Mouse (Mus musculus): Measurements from ENCODE around the gene Dcaf6. TPM values are rescaled to one million over a fixed set of nuclear protein-coding genes. Genes with fewer than 3 reads are reported as not detected.

Gene Dcaf6
- polyA plus RNA-seq, 1 experiment = 27.1 TPM

DNA sequence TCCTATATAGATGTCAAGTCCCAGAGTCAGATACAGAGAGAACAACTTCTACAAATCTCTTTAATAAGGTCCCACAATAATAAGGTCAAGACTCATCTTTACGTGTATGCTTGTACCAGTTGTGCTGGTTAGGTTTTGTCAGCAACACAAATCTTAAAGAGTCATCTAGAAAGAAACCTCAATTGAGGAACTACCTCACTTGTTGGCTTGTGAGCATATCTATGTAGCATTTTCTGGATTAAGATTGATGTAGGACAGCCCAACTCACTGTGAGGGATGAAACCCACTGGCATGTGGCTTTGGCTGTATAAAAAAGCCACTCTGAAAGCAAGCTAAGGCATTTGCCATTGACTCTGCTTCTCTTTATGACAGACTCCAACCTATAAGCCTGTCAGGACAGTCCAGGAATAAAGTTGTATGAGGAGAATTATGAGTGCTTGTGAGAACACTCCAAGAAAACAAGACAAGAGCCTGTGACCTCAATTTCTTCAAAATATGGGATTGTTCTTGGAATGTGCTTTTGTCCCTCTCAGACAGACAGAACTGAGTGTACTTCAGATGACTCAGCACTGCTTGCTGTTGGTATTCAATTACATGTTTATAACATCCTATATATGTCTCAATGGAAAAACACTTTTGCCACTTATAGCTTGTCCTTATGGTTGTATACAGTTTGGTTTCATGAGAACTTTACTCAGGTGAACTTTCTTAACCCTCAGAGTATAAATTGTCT is 21.8 kb downstream of the Dcaf6 start:
- TF ChIP-seq POLR2A (IDR thresholded peaks at IDR 0.05; ENCODE audit: borderline replicate concordance, low read depth, low read length) = no peak
- no peak for TF ChIP-seq CTCF (IDR thresholded peaks at IDR 0.05; ENCODE audit: low read depth, low read length)
- Histone ChIP-seq H3K27ac (ENCODE audit: insufficient read depth, low read depth, low read length) (no peak overlapping the region), H3K4me3 (ENCODE audit: insufficient read depth, low read length) (no peak overlapping the region), H3K4me1 (ENCODE audit: control insufficient read depth, insufficient read depth, low read length) (peaks cover 13% of the 10 kb centered on the region)

DNA sequence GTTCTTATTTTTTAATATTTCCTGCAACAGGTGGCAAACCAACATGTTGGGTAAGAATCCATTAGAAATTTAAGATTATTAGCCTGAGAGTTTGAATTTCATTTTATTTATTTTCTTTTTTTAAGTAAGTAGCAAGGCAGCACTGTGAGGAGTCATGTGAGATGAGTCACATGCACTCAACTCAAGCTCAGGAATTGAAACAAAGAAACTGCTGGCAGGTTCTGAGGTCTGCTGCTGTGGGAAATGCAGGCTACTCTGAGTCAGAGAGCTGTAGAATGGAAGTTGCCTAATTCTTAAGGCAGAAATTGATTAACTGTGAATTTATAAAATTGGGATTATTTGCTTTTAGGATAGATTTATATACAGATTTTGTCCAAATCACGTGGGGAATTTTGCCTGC is 27.4 kb downstream of the Dcaf6 start:
- no peak overlapping the region for H3K4me3 ChIP-seq (ENCODE audit: insufficient read depth, low read length)
- no peak for TF ChIP-seq CTCF (IDR thresholded peaks at IDR 0.05; ENCODE audit: low read depth, low read length)
- no peak for TF ChIP-seq POLR2A (IDR thresholded peaks at IDR 0.05; ENCODE audit: borderline replicate concordance, low read depth, low read length)
- peaks cover 15% of the 10 kb centered on the region for H3K4me1 ChIP-seq (ENCODE audit: control insufficient read depth, insufficient read depth, low read length)
- peak overlapping the region; percentile 74 for H3K27ac ChIP-seq (ENCODE audit: insufficient read depth, low read depth, low read length)

DNA sequence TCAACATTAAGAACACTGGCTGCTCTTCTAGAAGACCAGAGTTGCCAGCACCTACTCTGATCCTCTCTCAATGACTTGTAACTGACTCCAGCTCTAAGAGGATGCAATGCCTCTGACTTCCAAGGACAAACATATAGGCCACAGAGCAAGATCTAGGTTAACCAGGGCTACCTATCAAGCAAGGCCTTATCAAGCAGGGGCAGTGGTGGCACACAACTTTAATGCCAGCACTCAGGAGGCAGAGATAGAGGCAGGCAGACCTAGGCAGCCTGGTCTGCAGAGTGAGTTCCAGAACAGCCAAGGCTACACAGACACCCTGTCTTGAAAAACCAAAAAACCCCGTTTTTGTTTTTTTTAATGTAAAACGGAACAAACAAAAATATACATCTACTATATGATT is 34.0 kb downstream of the Dcaf6 start:
- TF ChIP-seq POLR2A (IDR thresholded peaks at IDR 0.05; ENCODE audit: borderline replicate concordance, low read depth, low read length) (no peak), CTCF (IDR thresholded peaks at IDR 0.05; ENCODE audit: low read depth, low read length) (no peak)
- Histone ChIP-seq H3K4me3 (ENCODE audit: insufficient read depth, low read length) (no peak overlapping the region), H3K4me1 (ENCODE audit: control insufficient read depth, insufficient read depth, low read length) (no peaks in the 10 kb centered on the region), H3K27ac (ENCODE audit: insufficient read depth, low read depth, low read length) (no peak overlapping the region)

DNA sequence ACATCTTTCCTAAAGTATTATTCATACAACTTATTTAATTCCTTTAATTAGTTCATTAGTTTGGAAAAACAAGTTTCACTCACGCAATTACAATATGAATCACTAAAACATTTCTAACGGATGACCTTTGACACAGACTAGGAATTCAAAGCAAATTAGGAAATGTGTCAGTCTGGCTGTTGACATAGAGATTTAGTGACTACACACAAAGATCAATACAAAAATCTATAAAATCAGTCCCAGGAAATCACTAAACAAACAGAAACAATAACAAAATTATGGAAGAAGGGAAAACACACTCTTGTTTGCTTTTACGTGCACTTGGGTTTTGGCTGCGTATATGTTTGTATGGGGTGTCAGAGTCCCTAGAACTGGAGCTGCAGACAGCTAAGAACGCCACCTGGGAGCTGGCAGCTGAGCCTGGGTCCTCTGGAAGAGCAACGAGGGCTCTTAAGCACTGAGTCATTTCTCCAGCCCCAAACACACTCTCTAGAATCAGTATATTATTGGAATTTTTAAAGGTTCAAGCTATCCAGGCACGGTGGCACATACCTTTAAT is 38.8 kb downstream of the Dcaf6 start:
- no peak overlapping the region for H3K27ac ChIP-seq (ENCODE audit: insufficient read depth, low read depth, low read length)
- no peak for TF ChIP-seq CTCF (IDR thresholded peaks at IDR 0.05; ENCODE audit: low read depth, low read length)
- no peak for TF ChIP-seq POLR2A (IDR thresholded peaks at IDR 0.05; ENCODE audit: borderline replicate concordance, low read depth, low read length)
- H3K4me3 ChIP-seq (ENCODE audit: insufficient read depth, low read length) = no peak overlapping the region
- no peaks in the 10 kb centered on the region for H3K4me1 ChIP-seq (ENCODE audit: control insufficient read depth, insufficient read depth, low read length)

DNA sequence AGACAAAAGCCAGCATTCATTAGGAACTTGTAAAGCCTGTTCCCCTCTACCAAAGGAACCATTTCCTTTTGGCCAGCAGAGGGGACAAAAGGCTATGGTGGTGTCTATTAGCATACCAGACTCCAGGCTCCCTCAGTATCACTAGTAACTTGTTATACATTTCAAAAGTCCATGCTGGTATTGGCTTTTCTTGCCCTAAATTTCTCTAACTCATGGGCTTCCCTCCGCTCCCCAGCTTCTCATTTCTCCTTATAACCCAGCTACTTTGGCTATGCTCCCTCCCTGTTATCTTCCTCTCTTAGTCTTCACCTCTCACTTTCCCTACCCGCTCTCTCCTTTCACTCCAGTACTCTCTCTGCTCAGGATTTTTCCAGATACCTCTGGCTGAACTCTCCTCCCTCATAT is 63.9 kb downstream of the Dcaf6 start:
- H3K27ac ChIP-seq (ENCODE audit: insufficient read depth, low read depth, low read length) = no peak overlapping the region
- no peak for TF ChIP-seq CTCF (IDR thresholded peaks at IDR 0.05; ENCODE audit: low read depth, low read length)
- TF ChIP-seq POLR2A (IDR thresholded peaks at IDR 0.05; ENCODE audit: borderline replicate concordance, low read depth, low read length) = no peak

DNA sequence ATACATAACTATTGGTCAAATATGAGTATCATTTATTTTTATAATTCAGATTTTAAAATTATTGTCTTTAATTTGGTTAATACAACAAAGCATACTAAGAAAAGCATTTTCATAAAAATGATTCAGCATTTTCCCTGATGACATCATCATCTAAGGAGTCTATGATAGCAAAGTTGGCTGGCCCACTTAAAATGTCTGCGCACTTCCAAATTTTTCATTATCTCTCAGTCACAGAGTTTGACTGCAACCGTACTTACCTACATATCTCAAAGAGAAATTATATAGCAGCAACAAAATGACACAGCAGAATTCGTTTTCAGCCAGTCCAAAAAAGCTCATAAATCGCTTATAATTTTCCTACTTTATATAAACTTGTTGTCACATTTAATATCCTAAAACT is 64.3 kb downstream of the Dcaf6 start:
- TF ChIP-seq POLR2A (IDR thresholded peaks at IDR 0.05; ENCODE audit: borderline replicate concordance, low read depth, low read length) (no peak), CTCF (IDR thresholded peaks at IDR 0.05; ENCODE audit: low read depth, low read length) (no peak)
- no peak overlapping the region for H3K27ac ChIP-seq (ENCODE audit: insufficient read depth, low read depth, low read length)
- no peaks in the 10 kb centered on the region for H3K4me1 ChIP-seq (ENCODE audit: control insufficient read depth, insufficient read depth, low read length)
- no peak overlapping the region for H3K4me3 ChIP-seq (ENCODE audit: insufficient read depth, low read length)

More for the DNA sequence above, 63.9 kb downstream of the Dcaf6 start:
- Histone ChIP-seq H3K4me3 (ENCODE audit: insufficient read depth, low read length) (no peak overlapping the region), H3K4me1 (ENCODE audit: control insufficient read depth, insufficient read depth, low read length) (no peaks in the 10 kb centered on the region)

DNA sequence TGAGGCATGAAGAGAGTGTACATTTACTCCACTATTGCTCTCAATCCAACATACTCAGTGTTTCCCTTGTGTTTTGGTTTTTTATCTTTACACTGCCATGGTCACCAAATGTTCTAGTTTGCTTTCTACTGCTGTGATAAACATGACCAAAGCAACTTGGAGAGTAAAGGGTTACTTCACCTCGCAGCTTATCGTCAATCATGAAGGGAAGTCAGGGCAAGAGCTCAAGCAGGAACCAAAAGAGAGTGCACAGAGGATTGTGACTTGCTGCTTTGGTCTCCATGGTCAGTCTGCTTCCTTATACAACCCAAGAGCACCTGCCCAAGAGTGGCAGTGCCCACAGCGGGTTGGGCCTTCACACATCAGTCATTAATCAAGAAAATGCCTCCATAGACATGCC is 65.4 kb downstream of the Dcaf6 start:
- Histone ChIP-seq H3K4me1 (ENCODE audit: control insufficient read depth, insufficient read depth, low read length) (no peaks in the 10 kb centered on the region), H3K27ac (ENCODE audit: insufficient read depth, low read depth, low read length) (no peak overlapping the region), H3K4me3 (ENCODE audit: insufficient read depth, low read length) (no peak overlapping the region)
- no peak for TF ChIP-seq POLR2A (IDR thresholded peaks at IDR 0.05; ENCODE audit: borderline replicate concordance, low read depth, low read length)
- no peak for TF ChIP-seq CTCF (IDR thresholded peaks at IDR 0.05; ENCODE audit: low read depth, low read length)

DNA sequence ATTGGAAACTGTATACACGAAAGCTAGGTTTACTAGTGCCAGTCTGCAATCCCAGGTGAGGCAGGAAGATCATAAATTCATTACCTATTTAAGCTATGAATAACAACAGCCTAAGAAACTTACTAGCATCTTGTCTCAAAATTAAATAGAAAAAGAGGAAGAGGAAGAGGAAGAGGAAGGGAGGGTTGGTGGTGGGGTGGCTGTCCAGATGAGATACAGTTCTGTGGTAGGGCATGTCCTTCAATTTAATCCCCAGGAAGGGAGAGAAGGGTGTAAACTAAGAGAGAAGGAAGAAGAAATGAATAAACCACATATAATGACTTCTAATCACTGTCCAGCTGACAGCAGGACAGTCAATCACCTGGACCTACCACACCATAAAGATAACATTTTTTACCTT is 67.2 kb downstream of the Dcaf6 start:
- no peak overlapping the region for H3K4me3 ChIP-seq (ENCODE audit: insufficient read depth, low read length)
- H3K4me1 ChIP-seq (ENCODE audit: control insufficient read depth, insufficient read depth, low read length) = no peaks in the 10 kb centered on the region
- TF ChIP-seq POLR2A (IDR thresholded peaks at IDR 0.05; ENCODE audit: borderline replicate concordance, low read depth, low read length) = no peak
- no peak for TF ChIP-seq CTCF (IDR thresholded peaks at IDR 0.05; ENCODE audit: low read depth, low read length)
- H3K27ac ChIP-seq (ENCODE audit: insufficient read depth, low read depth, low read length) = no peak overlapping the region

DNA sequence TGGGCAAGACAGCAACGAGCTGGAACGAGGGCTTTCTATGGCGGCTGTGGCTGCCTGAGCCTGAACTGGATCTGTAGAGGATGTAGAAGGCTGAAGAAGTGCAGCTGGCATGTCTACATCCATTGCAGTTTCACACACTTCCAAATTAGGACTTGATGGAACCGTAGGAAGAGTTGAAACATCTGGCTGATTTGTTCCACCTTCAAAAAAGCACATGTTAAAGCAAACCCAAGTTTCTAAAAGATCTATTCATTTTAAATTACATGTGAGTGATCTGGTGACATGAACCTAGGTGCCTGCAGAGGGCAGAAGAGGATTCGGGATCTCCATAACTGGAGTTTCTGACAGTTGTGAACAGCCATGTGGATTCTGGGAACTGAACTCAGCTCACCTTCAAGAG is 71.6 kb downstream of the Dcaf6 start:
- TF ChIP-seq POLR2A (IDR thresholded peaks at IDR 0.05; ENCODE audit: borderline replicate concordance, low read depth, low read length) (no peak), CTCF (IDR thresholded peaks at IDR 0.05; ENCODE audit: low read depth, low read length) (no peak)
- Histone ChIP-seq H3K27ac (ENCODE audit: insufficient read depth, low read depth, low read length) (no peak overlapping the region), H3K4me1 (ENCODE audit: control insufficient read depth, insufficient read depth, low read length) (no peaks in the 10 kb centered on the region), H3K4me3 (ENCODE audit: insufficient read depth, low read length) (no peak overlapping the region)

DNA sequence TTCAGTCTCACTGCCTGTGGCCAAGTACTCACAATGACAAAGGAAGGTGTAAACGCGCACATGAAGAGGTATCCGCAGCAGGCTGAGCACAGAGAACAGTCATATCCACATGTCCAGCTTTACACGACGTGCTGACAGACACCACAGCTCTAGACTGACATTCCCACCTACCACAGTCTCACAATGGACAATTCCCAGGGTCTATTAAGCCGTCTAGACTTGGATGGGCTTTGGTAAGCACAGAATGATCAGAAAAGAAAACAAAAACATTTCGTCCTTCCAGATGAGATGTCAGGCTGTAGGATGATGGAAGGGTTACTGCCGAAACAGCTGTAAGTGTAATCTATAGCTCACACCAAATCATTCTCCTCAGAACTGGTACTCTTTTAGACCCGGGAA is 73.8 kb downstream of the Dcaf6 start:
- no peak for TF ChIP-seq POLR2A (IDR thresholded peaks at IDR 0.05; ENCODE audit: borderline replicate concordance, low read depth, low read length)
- no peak for TF ChIP-seq CTCF (IDR thresholded peaks at IDR 0.05; ENCODE audit: low read depth, low read length)
- no peaks in the 10 kb centered on the region for H3K4me1 ChIP-seq (ENCODE audit: control insufficient read depth, insufficient read depth, low read length)
- H3K4me3 ChIP-seq (ENCODE audit: insufficient read depth, low read length) = no peak overlapping the region
- H3K27ac ChIP-seq (ENCODE audit: insufficient read depth, low read depth, low read length) = no peak overlapping the region
